Mouse (Mus musculus): Measurements from ENCODE around the gene Tmigd3.

- TF ChIP-seq CTCF (IDR thresholded peaks at IDR 0.05; ENCODE audit: low read depth, low read length) (no peak), POLR2AphosphoS5 (IDR thresholded peaks at IDR 0.05; ENCODE audit: insufficient replicate concordance, low read depth, low read length) (no peak), GATA1 (IDR thresholded peaks at IDR 0.05; ENCODE audit: borderline replicate concordance, low read length) (no peak), GATA2 (IDR thresholded peaks at IDR 0.05; ENCODE audit: borderline replicate concordance, low read depth, low read length) (no peak), TAL1 (conservative IDR thresholded peaks at IDR 0.05; ENCODE audit: low read depth, low read length) (no peak)
These were observed 18.3 kb downstream of the Tmigd3 start for GRCm38 (mm10) chr3:105888961-105889360.

Measured in G1E (cell line).